ENCODE assay signal across 17 mouse cellular contexts in genomic region chr1:179556921-179557320, GRCm38 (mm10).
"Had no signal": no experiment of that assay in that cellular context is flagged by ENCODE, and none has a peak within 500 bp of the region (broad histone marks: within the 10 kb centered on the region; RNA-seq: fewer than 3 reads in every experiment).

No protein-coding gene starts in this region.

- DNase-seq: kidney, adult 18-20 months; kidney, adult 9 months; kidney, postnatal 14 days; kidney, postnatal 4 days; layer of hippocampus, postnatal 36 days; lung, embryonic 14.5 days; midbrain, embryonic 14.5 days; spleen, adult 18-20 months; thymus, adult 18-20 months; thymus, postnatal 36 days had no signal

- H3K27me3 ChIP-seq: liver, embryonic 12.5 days; liver, embryonic 15.5 days; stomach, embryonic 15.5 days had no signal

- ATAC-seq: inflammation-experienced regulatory T-cells, adult 6 months; intestine, embryonic 16.5 days; liver, embryonic 12.5 days had no signal

- H3K4me2 ChIP-seq: liver, embryonic 12.5 days; liver, embryonic 15.5 days; lung, embryonic 14.5 days; midbrain, embryonic 11.5 days; stomach, embryonic 15.5 days had no signal

- H3K36me3 ChIP-seq: liver, embryonic 12.5 days; liver, embryonic 15.5 days; stomach, embryonic 15.5 days had no signal

- H3K27ac ChIP-seq: left cerebral cortex, adult 2 months; liver, embryonic 12.5 days; liver, embryonic 15.5 days; stomach, embryonic 15.5 days had no signal

- H3K4me3 ChIP-seq: left cerebral cortex, adult 2 months; liver, embryonic 12.5 days; liver, embryonic 15.5 days; stomach, embryonic 15.5 days had no signal

- H3K9me3 ChIP-seq: liver, embryonic 12.5 days; liver, embryonic 15.5 days; stomach, embryonic 15.5 days had no signal

- H3K9ac ChIP-seq: liver, embryonic 12.5 days; liver, embryonic 15.5 days; lung, embryonic 14.5 days; stomach, embryonic 15.5 days had no signal
